Mouse (Mus musculus) activated CD4-positive, CD25-positive, alpha-beta regulatory T cell, adult 4 months (primary cell): ENCODE data around the gene Aftph. TPM values are rescaled to one million over a fixed set of nuclear protein-coding genes. Genes with fewer than 3 reads are reported as not detected.
"Not testable (repeated sequence)": the region's sequence is repeated elsewhere in the genome, so short reads cannot be mapped to it uniquely, and the experiment has no call there.

ENCODE experiments used
- ATAC-seq: one replicate; pipeline ENCODE4 v1.8.0; 2017
- polyA plus RNA-seq, 2 experiments: library from polyadenylated mRNA; unstranded; fragments of 100-300 nt; shearing (Covaris generic); gene quantifications; one replicate each; pipeline ENCODE4 v1.2.1; 2017

Gene Aftph
- polyA plus RNA-seq = 10 to 100 TPM; 47.7 to 49.7 TPM

GRCm38 (mm10) chr11:20741201-20742100 lies at the start of gene Aftph:
TSS of gene Aftph (minus strand) at chr11:20741589.
- peak; percentile 82 for ATAC-seq

GRCm38 (mm10) chr11:20789015-20789414 lies 47.6 kb upstream of the Aftph start:
- ATAC-seq = no peak

- ATAC-seq = no peak
Observed at GRCm38 (mm10) chr11:20788070-20788469, 46.7 kb upstream of the Aftph start.

GRCm38 (mm10) chr11:20786191-20786590 lies 44.8 kb upstream of the Aftph start:
- no peak for ATAC-seq

GRCm38 (mm10) chr11:20785186-20785585 lies 43.8 kb upstream of the Aftph start:
- ATAC-seq = no peak

- no peak for ATAC-seq
Observed at GRCm38 (mm10) chr11:20784776-20785175, 43.4 kb upstream of the Aftph start.

- ATAC-seq = no peak
Observed at GRCm38 (mm10) chr11:20783467-20783866, 42.1 kb upstream of the Aftph start.

GRCm38 (mm10) chr11:20782620-20783019 lies 41.2 kb upstream of the Aftph start:
- no peak for ATAC-seq

- no peak for ATAC-seq
Observed at GRCm38 (mm10) chr11:20780312-20780711, 38.9 kb upstream of the Aftph start.

GRCm38 (mm10) chr11:20778861-20779563 lies 37.6 kb upstream of the Aftph start:
- no peak for ATAC-seq

GRCm38 (mm10) chr11:20778298-20778697 lies 36.9 kb upstream of the Aftph start:
- no peak for ATAC-seq

- ATAC-seq = no peak
Observed at GRCm38 (mm10) chr11:20776668-20777067, 35.3 kb upstream of the Aftph start.

GRCm38 (mm10) chr11:20772642-20773041 lies 31.3 kb upstream of the Aftph start:
- no peak for ATAC-seq

- ATAC-seq = not testable (repeated sequence)
Observed at GRCm38 (mm10) chr11:20771827-20772226, 30.4 kb upstream of the Aftph start.

- ATAC-seq = not testable (repeated sequence)
Observed at GRCm38 (mm10) chr11:20761984-20762383, 20.6 kb upstream of the Aftph start.

GRCm38 (mm10) chr11:20750573-20750972 lies 9.2 kb upstream of the Aftph start:
- no peak for ATAC-seq

GRCm38 (mm10) chr11:20743353-20743752 lies 2.0 kb upstream of the Aftph start:
- no peak for ATAC-seq

- ATAC-seq = peak; percentile 15
Observed at GRCm38 (mm10) chr11:20742361-20742897, 1.0 kb upstream of the Aftph start.

- ATAC-seq = peak; percentile 29
Observed at GRCm38 (mm10) chr11:20740481-20741200, 748 bp downstream of the Aftph start.

- no peak for ATAC-seq
Observed at GRCm38 (mm10) chr11:20734066-20734465, 7.3 kb downstream of the Aftph start.

- ATAC-seq = no peak
Observed at GRCm38 (mm10) chr11:20733486-20734030, 7.8 kb downstream of the Aftph start.

GRCm38 (mm10) chr11:20729403-20729802 lies 12.0 kb downstream of the Aftph start:
- no peak for ATAC-seq
